Mouse (Mus musculus): ENCODE measurements around the gene Sardh.

- TF ChIP-seq CHD2 (IDR thresholded peaks at IDR 0.05; ENCODE audit: low read depth, low read length), result no peak
- no peak for TF ChIP-seq ZNF384 (IDR thresholded peaks at IDR 0.05; ENCODE audit: low read depth, low read length)
These were observed 38.3 kb downstream of the Sardh start for GRCm38 (mm10) chr2:27209816-27210215.
